Mouse (Mus musculus): Measurements from ENCODE around the gene Bmp2. TPM values are rescaled to one million over a fixed set of nuclear protein-coding genes. Genes with fewer than 3 reads are reported as not detected.

The Bmp2 gene
- not detected for polyA plus RNA-seq (2017; shearing (Covaris generic))

DNA sequence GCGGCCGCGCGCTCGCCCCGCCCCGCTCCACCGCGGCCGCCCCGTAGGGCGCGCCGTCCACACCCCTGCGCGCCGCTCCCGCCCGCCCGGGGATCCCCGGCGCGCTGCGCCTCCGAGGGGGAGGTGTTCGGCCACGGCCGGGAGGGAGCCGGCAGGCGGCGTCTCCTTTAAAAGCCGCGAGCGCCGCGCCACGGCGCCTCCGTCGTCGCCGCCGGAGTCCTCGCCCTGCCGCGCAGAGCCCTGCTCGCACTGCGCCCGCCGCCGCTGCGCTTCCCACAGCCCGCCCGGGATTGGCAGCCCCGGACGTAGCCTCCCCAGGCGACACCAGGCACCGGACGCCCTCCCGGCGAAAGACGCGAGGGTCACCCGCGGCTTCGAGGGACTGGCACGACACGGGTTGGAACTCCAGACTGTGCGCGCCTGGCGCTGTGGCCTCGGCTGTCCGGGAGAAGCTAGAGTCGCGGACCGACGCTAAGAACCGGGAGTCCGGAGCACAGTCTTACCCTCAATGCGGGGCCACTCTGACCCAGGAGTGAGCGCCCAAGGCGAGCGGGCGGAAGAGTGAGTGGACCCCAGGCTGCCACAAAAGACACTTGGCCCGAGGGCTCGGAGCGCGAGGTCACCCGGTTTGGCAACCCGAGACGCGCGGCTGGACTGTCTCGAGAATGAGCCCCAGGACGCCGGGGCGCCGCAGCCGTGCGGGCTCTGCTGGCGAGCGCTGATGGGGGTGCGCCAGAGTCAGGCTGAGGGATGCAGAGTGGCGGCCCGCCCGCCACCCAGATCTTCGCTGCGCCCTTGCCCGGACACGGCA lies at the start of gene Bmp2:
Gene Bmp2, plus strand, starts transcription at position 129 of the 811 bp plus-strand sequence.

